Mouse (Mus musculus) urinary bladder, adult 18-20 months (tissue): ENCODE data around the gene Fgf2.

Experiments
- DNase-seq, 2 experiments: peaks; one replicate each; pipeline ENCODE4 v3.0.0; 2022; ENCODE audit warnings: low spot score in 2 of 2, mixed read lengths in 2 of 2

Gene Fgf2

GRCm38 (mm10) chr3:37414413-37414960 lies 66.3 kb downstream of the Fgf2 start:
- peak; percentile 34 to 55 for DNase-seq

DNA sequence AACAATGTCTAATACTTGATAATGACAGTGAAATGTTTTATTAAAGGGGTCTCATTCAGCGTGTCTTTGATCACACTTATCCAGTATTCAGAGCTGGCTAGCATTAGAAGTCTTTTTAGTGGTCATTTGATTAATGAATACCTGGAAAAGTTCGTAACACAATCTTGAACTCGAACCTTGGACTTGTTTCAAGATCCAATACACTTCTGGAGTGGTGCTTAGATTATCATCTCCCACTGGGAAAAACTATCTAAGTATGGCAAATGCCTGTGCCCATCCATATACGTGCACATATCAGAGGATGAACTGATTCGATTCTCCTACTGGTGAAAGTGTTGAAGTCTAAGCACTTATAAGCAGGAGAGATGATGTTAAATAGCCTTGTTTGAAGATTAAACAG lies 70.2 kb downstream of the Fgf2 start:
- no peak for DNase-seq

- peak in 1 of 2 experiments; percentile 83 for DNase-seq
Observed at GRCm38 (mm10) chr3:37418961-37419457, 70.9 kb downstream of the Fgf2 start.

- peak; percentile 86 to 94 for DNase-seq
Observed at GRCm38 (mm10) chr3:37419458-37419991, 71.4 kb downstream of the Fgf2 start, which contains the start of gene Spata5. Gene Spata5, plus strand, starts transcription at chr3:37419896.

GRCm38 (mm10) chr3:37420072-37420471 lies 71.9 kb downstream of the Fgf2 start, which contains the start of gene Nudt6:
Gene Nudt6, minus strand, starts transcription at chr3:37420211.
- peak; percentile 81 to 91 for DNase-seq

GRCm38 (mm10) chr3:37420641-37421040 lies 72.5 kb downstream of the Fgf2 start:
- DNase-seq = no peak

DNA sequence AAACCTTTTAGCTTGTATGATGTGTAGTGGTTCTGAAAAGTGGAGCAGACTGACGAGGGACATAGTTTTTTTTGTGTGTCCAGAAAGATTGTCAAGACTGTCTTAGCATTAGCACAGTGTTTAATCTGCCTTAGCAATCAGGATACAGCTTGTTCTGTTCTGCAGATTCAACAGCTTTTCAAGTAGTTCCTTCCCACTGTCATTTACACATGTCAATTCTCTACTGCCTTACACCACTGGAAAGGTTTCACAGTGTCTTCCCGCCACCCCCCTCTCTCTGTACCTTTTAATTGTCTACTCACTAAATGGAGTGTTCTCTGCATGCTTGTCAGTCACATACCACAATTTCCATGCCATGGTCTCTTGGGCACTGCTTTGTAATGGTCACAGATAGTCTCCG lies 73.0 kb downstream of the Fgf2 start:
- no peak for DNase-seq

GRCm38 (mm10) chr3:37426069-37426468 lies 77.9 kb downstream of the Fgf2 start:
- no peak for DNase-seq

DNA sequence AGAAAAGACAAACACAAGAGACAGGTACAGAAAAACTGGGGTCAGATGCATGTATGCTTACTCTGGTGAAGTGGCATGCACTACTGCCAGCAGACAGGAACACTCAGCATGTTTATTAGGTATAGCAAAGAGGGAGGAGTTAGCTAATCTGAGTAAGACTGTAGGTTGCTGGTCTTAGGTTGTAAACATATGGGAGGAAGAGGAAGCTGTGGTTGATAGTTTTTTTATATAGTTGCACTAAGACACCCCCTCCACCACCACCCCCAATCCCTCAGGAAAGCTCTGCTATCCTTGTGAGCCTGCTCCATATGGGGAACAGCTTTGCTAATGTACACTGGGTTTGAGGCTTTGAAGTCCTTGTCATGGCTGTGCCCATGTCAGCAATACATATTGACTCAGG lies 82.2 kb downstream of the Fgf2 start:
- no peak for DNase-seq

GRCm38 (mm10) chr3:37439770-37440169 lies 91.6 kb downstream of the Fgf2 start:
- DNase-seq = no peak

GRCm38 (mm10) chr3:37443409-37443808 lies 95.3 kb downstream of the Fgf2 start:
- no peak for DNase-seq

DNA sequence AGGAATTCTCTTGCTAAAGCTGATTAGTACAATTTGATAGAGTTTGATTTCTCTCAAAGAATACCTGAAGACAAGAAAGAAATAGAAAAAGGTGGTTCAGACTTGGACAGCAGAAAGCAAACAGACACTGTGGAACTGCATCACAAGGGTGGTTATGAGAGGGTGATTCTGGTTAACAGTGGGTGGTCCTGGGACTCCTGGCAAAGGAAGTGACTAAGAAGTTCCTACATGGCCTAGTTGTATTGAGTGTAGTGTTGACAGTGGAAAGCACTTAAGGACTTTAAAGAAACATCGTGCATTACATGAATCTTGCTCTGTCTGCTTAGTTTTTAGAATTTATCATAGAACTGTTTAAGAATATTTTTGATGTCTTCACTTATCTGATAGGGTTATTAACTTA lies 107.8 kb downstream of the Fgf2 start:
- no peak for DNase-seq
